Mouse (Mus musculus) lung, embryonic 16.5 days (tissue): Measurements from ENCODE around the gene Ptges2. TPM values are rescaled to one million over a fixed set of nuclear protein-coding genes. Genes with fewer than 3 reads are reported as not detected.

Source experiments
- ATAC-seq: fragments of 200-750 bp; cut with Nextera tagmentation; 2 replicates; pipeline ENCODE4 v1.8.0; 2017; ENCODE audit warnings: low read depth, mild to moderate bottlenecking, moderate library complexity
- H3K27ac ChIP-seq: fragments of 300-500 bp; sonication (generic); 2 replicates; pipeline ENCODE4 v1.5.1; 2014; ENCODE audit warnings: mild to moderate bottlenecking, control low read depth, low read length
- H3K27me3 ChIP-seq: fragments of 300-500 bp; sonication (generic); 2 replicates; pipeline ENCODE4 v1.6.1; 2014; ENCODE audit warnings: low read depth, low read length, mixed read lengths; ENCODE audit not compliant: control insufficient read depth, insufficient read depth
- H3K36me3 ChIP-seq: fragments of 300-500 bp; sonication (generic); 2 replicates; pipeline ENCODE4 v1.6.1; 2014; ENCODE audit warnings: low read length; ENCODE audit not compliant: control insufficient read depth, insufficient read depth
- H3K4me1 ChIP-seq: fragments of 300-500 bp; sonication (generic); replicated peaks from 2 replicates; pipeline ENCODE4 v1.6.1; 2014; ENCODE audit warnings: low read length, mixed read lengths; ENCODE audit not compliant: control insufficient read depth, insufficient read depth
- H3K4me2 ChIP-seq: fragments of 300-500 bp; sonication (generic); 2 replicates; pipeline ENCODE4 v1.6.1; 2014; ENCODE audit warnings: low read depth, low read length, control low read depth
- H3K4me3 ChIP-seq: fragments of 300-500 bp; sonication (generic); 2 replicates; pipeline ENCODE4 v1.5.1; 2014; ENCODE audit warnings: mild to moderate bottlenecking, low read length, control low read depth
- H3K9ac ChIP-seq: fragments of 300-500 bp; sonication (generic); 2 replicates; pipeline ENCODE4 v1.6.1; 2014; ENCODE audit warnings: low read length, control low read depth
- H3K9me3 ChIP-seq: fragments of 300-500 bp; sonication (generic); 2 replicates; pipeline ENCODE4 v1.6.1; 2016; ENCODE audit warnings: low read length; ENCODE audit not compliant: control insufficient read depth
- WGBS: fragments of 180-500 bp; shearing (Covaris S2); extraction: QIAGEN DNeasy Blood & Tissue Kit; methylation state at CpG from one replicate; pipeline ENCODE4 v1.1.7; 2014; 5-methylcytosine and 5-hydroxymethylcytosine counted together
- polyA plus RNA-seq: library from polyadenylated mRNA; unstranded; fragments of >200 nt; fragmentation: Nextera tagmentation; extraction: Ambion mirVana; gene quantifications from 2 replicates; pipeline ENCODE4 v1.2.1, GENCODE M21; 2015

Ptges2 gene
- polyA plus RNA-seq, 1 experiment from 2014 or later = 20.6 TPM

- Histone ChIP-seq H3K9ac (no peak overlapping the region), H3K4me3 (no peak overlapping the region), H3K27me3 (no peaks in the 10 kb centered on the region), H3K9me3 (no peaks in the 10 kb centered on the region), H3K27ac (peak overlapping the region; percentile 56), H3K4me1 (peaks cover 31% of the 10 kb centered on the region), H3K36me3 (no peaks in the 10 kb centered on the region), H3K4me2 (no peak overlapping the region)
- peak; percentile 45; the same call in 1 of the 2 replicates for ATAC-seq
- 16% methylated on average over 2 of the region's 2 CpGs for WGBS
Measured at GRCm38 (mm10) chr2:32440164-32440563, 44.5 kb downstream of the Ptges2 start.

GRCm38 (mm10) chr2:32440632-32441031 lies 44.9 kb downstream of the Ptges2 start:
- Histone ChIP-seq H3K9me3 (no peaks in the 10 kb centered on the region), H3K36me3 (no peaks in the 10 kb centered on the region), H3K9ac (no peak overlapping the region), H3K4me2 (no peak overlapping the region), H3K4me3 (no peak overlapping the region), H3K27ac (peak overlapping the region; percentile 48), H3K27me3 (no peaks in the 10 kb centered on the region), H3K4me1 (peaks cover 31% of the 10 kb centered on the region)
- ATAC-seq = no peak
- WGBS = 69% methylated on average over 1 of the region's 1 CpGs

GRCm38 (mm10) chr2:32441550-32441949 lies 45.9 kb downstream of the Ptges2 start:
- ATAC-seq = no peak
- 85% methylated on average over 2 of the region's 2 CpGs for WGBS
- H3K4me2 ChIP-seq = no peak overlapping the region

GRCm38 (mm10) chr2:32445535-32445934 lies 49.8 kb downstream of the Ptges2 start:
- no peak overlapping the region for H3K27ac ChIP-seq
- no peaks in the 10 kb centered on the region for H3K9me3 ChIP-seq
- 67% methylated on average over 1 of the region's 1 CpGs for WGBS
- no peak overlapping the region for H3K9ac ChIP-seq
- no peak for ATAC-seq
- no peak overlapping the region for H3K4me2 ChIP-seq
- H3K36me3 ChIP-seq = no peaks in the 10 kb centered on the region
- no peak overlapping the region for H3K4me3 ChIP-seq
- H3K27me3 ChIP-seq = no peaks in the 10 kb centered on the region
- H3K4me1 ChIP-seq = peaks cover 15% of the 10 kb centered on the region

More at GRCm38 (mm10) chr2:32441550-32441949, 45.9 kb downstream of the Ptges2 start:
- Histone ChIP-seq H3K4me1 (peaks cover 30% of the 10 kb centered on the region), H3K4me3 (no peak overlapping the region), H3K9me3 (no peaks in the 10 kb centered on the region), H3K9ac (no peak overlapping the region), H3K36me3 (no peaks in the 10 kb centered on the region), H3K27ac (no peak overlapping the region), H3K27me3 (no peaks in the 10 kb centered on the region)

GRCm38 (mm10) chr2:32447264-32447936 lies 51.7 kb downstream of the Ptges2 start:
- WGBS = 33% methylated on average over 9 of the region's 9 CpGs
- peak overlapping the region; percentile 52 for H3K9ac ChIP-seq
- no peaks in the 10 kb centered on the region for H3K27me3 ChIP-seq
- ATAC-seq = no peak
- no peaks in the 10 kb centered on the region for H3K9me3 ChIP-seq
- H3K4me3 ChIP-seq = peak overlapping the region; percentile 16; the same call in 1 of the 2 replicates
- no peaks in the 10 kb centered on the region for H3K36me3 ChIP-seq
- peaks cover 13% of the 10 kb centered on the region for H3K4me1 ChIP-seq
- peak overlapping the region; percentile 94 for H3K27ac ChIP-seq
- peak overlapping the region; percentile 49 for H3K4me2 ChIP-seq

- Histone ChIP-seq H3K4me1 (peaks cover 20% of the 10 kb centered on the region), H3K9ac (no peak overlapping the region), H3K27ac (no peak overlapping the region), H3K4me3 (no peak overlapping the region), H3K27me3 (no peaks in the 10 kb centered on the region), H3K36me3 (no peaks in the 10 kb centered on the region), H3K4me2 (no peak overlapping the region), H3K9me3 (no peaks in the 10 kb centered on the region)
- ATAC-seq = no peak
- WGBS = 87% methylated on average over 1 of the region's 1 CpGs
Measured at GRCm38 (mm10) chr2:32448480-32448879, 52.8 kb downstream of the Ptges2 start.

- no peak for ATAC-seq
- no peaks in the 10 kb centered on the region for H3K36me3 ChIP-seq
- peaks cover 27% of the 10 kb centered on the region for H3K4me1 ChIP-seq
- H3K9me3 ChIP-seq = no peaks in the 10 kb centered on the region
- H3K9ac ChIP-seq = peak within 1 kb of the TSS; percentile 81
- peak within 1 kb of the TSS; percentile 80 for H3K4me3 ChIP-seq
- H3K27ac ChIP-seq = peak within 1 kb of the TSS; percentile 98
- WGBS = 69% methylated on average over 15 of the region's 15 CpGs
- H3K27me3 ChIP-seq = no peaks in the 10 kb centered on the region
- peak within 1 kb of the TSS; percentile 68 for H3K4me2 ChIP-seq
Measured at GRCm38 (mm10) chr2:32449761-32450754, 54.4 kb downstream of the Ptges2 start, which contains the start of gene Naif1. Gene Naif1, plus strand, starts transcription at chr2:32450457.

GRCm38 (mm10) chr2:32450881-32451844 lies 55.5 kb downstream of the Ptges2 start, which contains the start of gene Slc25a25:
Gene Slc25a25, minus strand, starts transcription at chr2:32451445.
- H3K9me3 ChIP-seq = no peaks in the 10 kb centered on the region
- H3K4me3 ChIP-seq = peak within 1 kb of the TSS; percentile 80
- peaks cover 27% of the 10 kb centered on the region for H3K4me1 ChIP-seq
- H3K27ac ChIP-seq = peak within 1 kb of the TSS; percentile 98
- peak within 1 kb of the TSS; percentile 81 for H3K9ac ChIP-seq
- peak within 1 kb of the TSS; percentile 68 for H3K4me2 ChIP-seq
- H3K36me3 ChIP-seq = no peaks in the 10 kb centered on the region
- no peaks in the 10 kb centered on the region for H3K27me3 ChIP-seq
- under 1% methylated on average over 102 of the region's 103 CpGs for WGBS
- ATAC-seq = peak; percentile 87
